8 mouse cellular contexts compared by ENCODE assay signal in the genomic region with DNA sequence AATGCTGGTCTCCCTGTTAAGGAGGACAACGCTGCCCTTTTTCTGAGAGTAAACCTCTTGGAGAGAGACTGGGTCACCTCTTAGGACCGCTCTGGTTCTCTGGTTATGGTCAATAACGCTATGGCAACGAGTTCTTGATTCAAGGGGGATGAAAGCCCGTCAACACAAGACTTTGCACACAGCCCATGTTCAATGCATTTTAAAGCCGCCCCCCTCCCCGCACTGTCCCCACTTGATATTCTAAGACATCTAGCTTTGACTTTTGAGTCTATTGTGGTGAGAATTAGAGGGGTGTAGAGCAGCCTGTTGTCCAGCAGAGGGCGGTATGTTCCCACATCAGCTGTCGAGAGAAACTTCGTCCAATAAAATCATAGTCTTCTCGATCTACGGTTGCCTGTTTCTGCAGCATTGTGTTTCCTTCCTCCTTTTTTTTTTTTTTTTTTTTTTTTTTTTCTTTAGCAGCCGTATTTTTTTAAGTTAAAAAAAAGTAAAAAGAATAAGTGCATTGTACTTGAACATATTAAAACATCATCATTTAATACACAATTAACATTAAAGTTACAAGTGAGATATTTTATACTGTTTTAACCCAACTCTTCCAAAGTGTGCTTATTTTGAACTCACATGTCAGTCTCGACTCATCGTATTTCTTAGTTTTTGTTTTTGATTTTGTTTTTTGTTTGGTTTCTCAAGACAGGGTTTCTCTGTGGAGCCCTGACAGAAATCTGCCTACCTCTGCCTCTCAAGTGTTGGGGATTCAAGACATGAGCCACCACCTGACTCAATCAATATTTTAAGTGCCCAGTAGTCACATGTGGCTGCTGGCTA. TPM values are rescaled to one million over a fixed set of nuclear protein-coding genes. Genes with fewer than 3 reads are reported as not detected.
DNase-seq lines count a peak whose midpoint lies in the region; ATAC-seq and TF ChIP-seq lines count a peak whose summit lies in the region.

No protein-coding gene starts in this region.

- no peaks in the 10 kb centered on the region for H3K9me3 ChIP-seq in G1E (replicated peaks)
- H3K9me3 ChIP-seq in forebrain, embryonic 13.5 days (replicated peaks) = no peaks in the 10 kb centered on the region
- H3K9me3 ChIP-seq in hindbrain, embryonic 12.5 days (replicated peaks) = no peaks in the 10 kb centered on the region

- H3K4me2 ChIP-seq in forebrain, embryonic 13.5 days = peak overlapping the region; percentile 29; the same call in 1 of the 2 replicates
- H3K4me2 ChIP-seq in hindbrain, embryonic 12.5 days (replicated peaks) = no peak overlapping the region; the same call in 1 of the 2 replicates

- no peaks in the 10 kb centered on the region for H3K27me3 ChIP-seq in G1E (ENCODE audit: insufficient read depth, low read length)
- H3K27me3 ChIP-seq in forebrain, embryonic 13.5 days = no peaks in the 10 kb centered on the region
- no peaks in the 10 kb centered on the region for H3K27me3 ChIP-seq in hindbrain, embryonic 12.5 days

- DNase-seq in G1E (ENCODE audit: low spot score) = peak; percentile 18
- peak; percentile 24 to 59 for DNase-seq in layer of hippocampus, postnatal 25 days (ENCODE audit: extremely low spot score in 1 of 2, low spot score in 1 of 2)
- DNase-seq in lung, postnatal 4 days = peak; percentile 45 to 80
- peak; percentile 85 for DNase-seq in retina, embryonic 14.5 days (ENCODE audit: low spot score)
- DNase-seq in thymus, postnatal 36 days = peak; percentile 63 to 72

- H3K27ac ChIP-seq in brown adipose tissue, adult 24 weeks (replicated peaks; ENCODE audit: low read depth, low read length) = peak overlapping the region; percentile 53
- H3K27ac ChIP-seq in forebrain, embryonic 13.5 days = no peak overlapping the region
- no peak overlapping the region for H3K27ac ChIP-seq in hindbrain, embryonic 12.5 days

- H3K4me1 ChIP-seq in G1E (ENCODE audit: insufficient read depth, low read depth, low read length) = peaks cover 32% of the 10 kb centered on the region
- peaks cover 15% of the 10 kb centered on the region; the same call in 1 of the 2 replicates for H3K4me1 ChIP-seq in brown adipose tissue, adult 24 weeks (ENCODE audit: control insufficient read depth, insufficient read depth, insufficient read length, low read length)
- H3K4me1 ChIP-seq in forebrain, embryonic 13.5 days = no peaks in the 10 kb centered on the region
- H3K4me1 ChIP-seq in hindbrain, embryonic 12.5 days = no peaks in the 10 kb centered on the region

- peaks cover 8% of the 10 kb centered on the region for H3K36me3 ChIP-seq in G1E (replicated peaks)
- H3K36me3 ChIP-seq in forebrain, embryonic 13.5 days (ENCODE audit: poor library complexity, severe bottlenecking) = no peaks in the 10 kb centered on the region
- H3K36me3 ChIP-seq in hindbrain, embryonic 12.5 days = no peaks in the 10 kb centered on the region

- peak; percentile 52; the same call in 1 of the 2 replicates for TF ChIP-seq CTCF in G1E (IDR thresholded peaks at IDR 0.05; ENCODE audit: low read depth, low read length)

- H3K9ac ChIP-seq in forebrain, embryonic 13.5 days = no peak overlapping the region
- no peak overlapping the region for H3K9ac ChIP-seq in hindbrain, embryonic 12.5 days

- 24% methylated on average over 15 of the region's 15 CpGs for WGBS in forebrain, embryonic 13.5 days
- 25% methylated on average over 15 of the region's 15 CpGs for WGBS in hindbrain, embryonic 12.5 days

- no peak; the same call in 1 of the 2 replicates for ATAC-seq in G1E (ENCODE audit: extremely low read depth, insufficient number of reproducible peaks, low FRiP score, poor library complexity, severe bottlenecking)
- peak; percentile 62; the same call in 1 of the 2 replicates for ATAC-seq in forebrain, embryonic 13.5 days
- ATAC-seq in hindbrain, embryonic 12.5 days (ENCODE audit: low FRiP score) = peak; percentile 50; the same call in 1 of the 2 replicates

- no peak overlapping the region for H3K4me3 ChIP-seq in G1E (ENCODE audit: low read depth, low read length)
- H3K4me3 ChIP-seq in brown adipose tissue, adult 24 weeks (ENCODE audit: insufficient read depth, low read depth, low read length) = 0 out of 2 replicates have a peak overlapping the region, but pooled peaks have one; percentile 10
- no peak overlapping the region for H3K4me3 ChIP-seq in forebrain, embryonic 13.5 days
- no peak overlapping the region for H3K4me3 ChIP-seq in hindbrain, embryonic 12.5 days

RNA-seq across cellular contexts. Expression of a gene that starts 13.7 kb away (rescaled TPM):
- total RNA-seq in G1E (2014; fragmentation: Nextera tagmentation) (63.4 and 79.5 TPM in 2 replicates), G1E (2017) (134 and 165 TPM in 2 replicates)
- polyA plus RNA-seq in G1E (2012) = 5.1 and 10.3 TPM in 2 replicates
- 46.9 and 61.9 TPM in 2 replicates for polyA plus RNA-seq in brown adipose tissue, adult 24 weeks (2012; ENCODE audit: insufficient read depth, insufficient read length, missing spikeins)
- polyA plus RNA-seq in forebrain, embryonic 13.5 days (2015; fragmentation: Nextera tagmentation; extraction: Ambion mirVana) = 83.0 and 86.0 TPM in 2 replicates
- 79.8 and 83.2 TPM in 2 replicates for polyA plus RNA-seq in hindbrain, embryonic 12.5 days (2016; fragmentation: Nextera tagmentation; extraction: Ambion mirVana)
- total RNA-seq in layer of hippocampus, postnatal 25 days (2021) = 10 to 100 TPM; 41.0 to 45.9 TPM

RNA-seq across cellular contexts. Expression of a gene that starts 26.9 kb away (rescaled TPM):
- total RNA-seq in G1E (2014; fragmentation: Nextera tagmentation) = 700 and 806 TPM in 2 replicates
- 437 and 463 TPM in 2 replicates for total RNA-seq in G1E (2017)
- 18.3 and 92.7 TPM in 2 replicates for polyA plus RNA-seq in G1E (2012)
- polyA plus RNA-seq in brown adipose tissue, adult 24 weeks (2012; ENCODE audit: insufficient read depth, insufficient read length, missing spikeins) = 48.5 and 88.7 TPM in 2 replicates
- 5.9 and 6.0 TPM in 2 replicates for polyA plus RNA-seq in forebrain, embryonic 13.5 days (2015; fragmentation: Nextera tagmentation; extraction: Ambion mirVana)
- 3.4 and 6.2 TPM in 2 replicates for polyA plus RNA-seq in hindbrain, embryonic 12.5 days (2016; fragmentation: Nextera tagmentation; extraction: Ambion mirVana)
- total RNA-seq in layer of hippocampus, postnatal 25 days (2021) = 1 to 10 TPM; 7.9 TPM

RNA-seq across cellular contexts. Expression of a gene that starts 50.8 kb away (rescaled TPM):
- 24.1 and 34.2 TPM in 2 replicates for total RNA-seq in G1E (2014; fragmentation: Nextera tagmentation)
- total RNA-seq in G1E (2017) = 26.4 and 27.0 TPM in 2 replicates
- polyA plus RNA-seq in G1E (2012) = 14.2 and 23.0 TPM in 2 replicates
- 46.3 and 62.1 TPM in 2 replicates for polyA plus RNA-seq in brown adipose tissue, adult 24 weeks (2012; ENCODE audit: insufficient read depth, insufficient read length, missing spikeins)
- polyA plus RNA-seq in forebrain, embryonic 13.5 days (2015; fragmentation: Nextera tagmentation; extraction: Ambion mirVana) = 24.2 and 25.5 TPM in 2 replicates
- 24.3 and 25.7 TPM in 2 replicates for polyA plus RNA-seq in hindbrain, embryonic 12.5 days (2016; fragmentation: Nextera tagmentation; extraction: Ambion mirVana)
- 10 to 100 TPM; 23.6 to 24.7 TPM for total RNA-seq in layer of hippocampus, postnatal 25 days (2021)

RNA-seq across cellular contexts. Expression of a gene that starts 51.0 kb away (rescaled TPM):
- total RNA-seq in G1E (2014; fragmentation: Nextera tagmentation) (0.39 TPM in 1 of 2 replicates, not detected in the other), G1E (2017) (0.27 and 0.29 TPM in 2 replicates)
- 0.07 and 0.19 TPM in 2 replicates for polyA plus RNA-seq in G1E (2012)
- polyA plus RNA-seq in brown adipose tissue, adult 24 weeks (2012; ENCODE audit: insufficient read depth, insufficient read length, missing spikeins) = not detected in 2 replicates
- 0.70 and 0.94 TPM in 2 replicates for polyA plus RNA-seq in forebrain, embryonic 13.5 days (2015; fragmentation: Nextera tagmentation; extraction: Ambion mirVana)
- polyA plus RNA-seq in hindbrain, embryonic 12.5 days (2016; fragmentation: Nextera tagmentation; extraction: Ambion mirVana) = 0.90 and 0.98 TPM in 2 replicates
- 1 to 10 TPM; 1.2 to 2.0 TPM for total RNA-seq in layer of hippocampus, postnatal 25 days (2021)

Comparison
In these comparisons a context has a peak if more than half of its experiments do, and no peak if none do; other contexts are left out.
1. DNase-seq: peak in every context shown above with its lines; median percentile 85 in retina, embryonic 14.5 days; 68 in thymus, postnatal 36 days; 62 in lung, postnatal 4 days; 42 in layer of hippocampus, postnatal 25 days; 18 in G1E.